Mouse (Mus musculus) gastrocnemius, postnatal 25 days (tissue): ENCODE data around the gene Nt5c1b. TPM values are rescaled to one million over a fixed set of nuclear protein-coding genes. Genes with fewer than 3 reads are reported as not detected.

Source experiments
- DNase-seq: peaks from one replicate; pipeline ENCODE4 v3.0.0; 2022
- long read RNA-seq, 2 experiments: library from polyadenylated mRNA; stranded (forward); transcript quantifications; one replicate each; pipeline ENCODE4 v2.0.0; 2021
- total RNA-seq, 2 experiments: library from RNA; stranded (reverse); gene quantifications; 1 replicate in 1 of 2; 2 replicates in 1 of 2; pipeline ENCODE4 v1.2.3; 2021

The Nt5c1b gene
- total RNA-seq: not detected
- long read RNA-seq, experiment 1: 0 reads
- long read RNA-seq, experiment 2: 0 reads

DNA sequence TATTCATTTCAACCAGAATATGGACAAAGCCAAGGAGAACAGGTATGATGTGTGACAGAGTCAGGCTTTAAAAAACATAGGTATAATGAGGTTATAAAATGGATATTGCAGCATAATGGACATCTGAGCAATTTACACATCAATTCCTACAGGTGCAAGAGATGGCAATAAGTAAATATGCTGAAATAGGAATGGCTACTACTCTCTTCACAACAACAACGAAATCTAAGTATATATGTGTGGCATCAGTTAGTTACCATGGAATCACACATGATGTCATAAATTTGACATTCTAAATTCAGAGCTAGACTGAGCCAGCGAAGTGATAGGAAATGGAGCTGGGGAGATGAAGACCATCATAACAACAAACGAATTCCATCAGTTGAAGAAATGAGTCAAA lies at the start of gene Nt5c1b:
Gene Nt5c1b (plus strand): TSS at position 301 of the 400 bp plus-strand sequence.
- no peak for DNase-seq

DNA sequence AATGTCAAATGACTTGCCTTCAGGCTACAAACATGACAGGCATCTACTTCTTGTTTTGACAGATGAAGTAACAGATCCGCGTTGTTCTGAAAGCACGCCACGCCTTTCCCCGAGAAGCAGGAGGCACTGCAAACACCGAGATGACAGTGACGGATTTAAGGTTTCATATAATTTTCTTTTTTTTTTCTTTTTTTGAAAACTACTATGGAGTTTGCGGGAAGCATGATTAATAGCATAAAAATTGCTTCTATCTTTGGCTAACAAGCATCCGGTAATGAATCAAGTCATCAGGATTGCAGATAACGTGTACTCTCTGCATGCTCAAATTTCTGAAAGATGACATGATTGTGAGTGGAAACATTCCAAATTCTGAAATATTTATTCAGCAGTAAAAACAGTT lies 42.1 kb upstream of the Nt5c1b start:
- DNase-seq: no peak

DNA sequence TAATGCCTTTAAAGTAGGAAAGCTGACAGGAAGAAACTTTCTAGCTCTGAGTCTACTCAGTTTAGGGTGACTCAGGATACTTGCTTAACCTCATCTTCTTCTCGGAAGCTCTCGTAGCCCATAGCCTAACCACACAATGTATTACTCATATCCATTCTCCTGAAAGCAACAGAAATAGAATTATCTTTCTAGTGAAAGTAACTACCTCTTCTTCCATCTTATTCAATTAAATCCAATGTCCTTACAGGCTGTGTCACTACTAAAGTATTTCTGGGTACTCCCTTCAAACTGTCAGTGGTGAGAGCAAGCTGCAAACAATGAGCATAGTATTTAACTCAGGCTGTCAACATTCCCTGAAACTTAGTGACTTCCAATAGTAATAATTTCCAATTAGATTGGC lies 40.3 kb upstream of the Nt5c1b start:
- DNase-seq: no peak

DNA sequence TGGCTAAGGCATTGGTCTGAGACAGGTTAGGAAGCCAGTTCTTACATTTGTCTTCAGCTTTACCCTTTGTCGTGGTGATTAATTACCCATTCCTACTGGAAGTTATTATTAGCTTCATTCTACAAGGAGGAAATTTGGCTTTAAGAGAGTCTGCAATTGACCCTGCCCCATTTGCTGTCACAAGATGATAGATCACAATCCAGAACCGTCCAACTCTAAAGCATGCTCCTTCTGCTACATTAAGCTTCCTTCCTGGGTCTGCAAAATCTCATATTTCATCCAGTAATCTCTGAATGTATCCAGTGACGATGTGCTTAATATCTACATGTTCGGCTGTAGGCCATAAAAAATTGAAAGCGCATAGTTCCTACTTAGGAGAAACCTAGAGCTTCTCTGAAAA lies 29.2 kb upstream of the Nt5c1b start:
- no peak for DNase-seq

DNA sequence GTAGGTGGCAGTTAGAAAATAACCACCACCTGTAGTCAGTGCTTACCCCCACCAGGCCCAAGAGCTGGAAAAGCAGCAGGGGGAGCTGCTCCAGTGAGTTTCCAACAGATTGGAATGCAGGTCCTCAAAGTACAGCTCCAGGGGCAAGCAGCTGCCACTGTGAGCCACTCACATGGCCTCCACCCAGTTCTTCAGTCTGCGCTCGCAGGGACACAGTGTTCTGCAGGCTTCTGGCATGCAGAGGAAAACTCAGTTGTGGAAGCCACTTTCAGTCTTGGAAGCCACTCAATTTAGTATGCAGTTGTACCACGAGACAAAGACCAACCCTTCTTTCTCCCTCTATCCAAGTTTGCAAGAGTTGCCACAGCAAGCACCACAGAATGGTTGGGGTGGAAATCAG lies 19.1 kb upstream of the Nt5c1b start:
- DNase-seq: peak; percentile 15

DNA sequence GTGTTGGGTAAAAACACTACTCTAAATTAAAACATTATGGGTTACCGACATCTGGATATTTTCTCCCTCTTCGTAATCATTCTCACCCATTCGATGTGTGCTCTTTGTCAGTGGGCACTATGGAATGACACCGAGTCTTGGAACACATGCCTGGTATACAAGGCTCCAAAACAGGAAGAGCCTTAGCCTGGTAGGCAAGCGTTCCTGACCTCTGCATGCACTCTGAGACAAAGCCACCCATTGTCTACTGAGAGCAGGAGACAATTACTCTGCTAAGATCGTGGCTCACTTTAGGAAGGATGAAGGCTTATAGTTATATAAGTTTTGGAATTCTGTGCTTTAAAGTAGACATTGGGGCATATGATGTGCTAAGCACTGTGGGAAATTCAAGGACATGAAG lies 12.0 kb upstream of the Nt5c1b start:
- DNase-seq: no peak

DNA sequence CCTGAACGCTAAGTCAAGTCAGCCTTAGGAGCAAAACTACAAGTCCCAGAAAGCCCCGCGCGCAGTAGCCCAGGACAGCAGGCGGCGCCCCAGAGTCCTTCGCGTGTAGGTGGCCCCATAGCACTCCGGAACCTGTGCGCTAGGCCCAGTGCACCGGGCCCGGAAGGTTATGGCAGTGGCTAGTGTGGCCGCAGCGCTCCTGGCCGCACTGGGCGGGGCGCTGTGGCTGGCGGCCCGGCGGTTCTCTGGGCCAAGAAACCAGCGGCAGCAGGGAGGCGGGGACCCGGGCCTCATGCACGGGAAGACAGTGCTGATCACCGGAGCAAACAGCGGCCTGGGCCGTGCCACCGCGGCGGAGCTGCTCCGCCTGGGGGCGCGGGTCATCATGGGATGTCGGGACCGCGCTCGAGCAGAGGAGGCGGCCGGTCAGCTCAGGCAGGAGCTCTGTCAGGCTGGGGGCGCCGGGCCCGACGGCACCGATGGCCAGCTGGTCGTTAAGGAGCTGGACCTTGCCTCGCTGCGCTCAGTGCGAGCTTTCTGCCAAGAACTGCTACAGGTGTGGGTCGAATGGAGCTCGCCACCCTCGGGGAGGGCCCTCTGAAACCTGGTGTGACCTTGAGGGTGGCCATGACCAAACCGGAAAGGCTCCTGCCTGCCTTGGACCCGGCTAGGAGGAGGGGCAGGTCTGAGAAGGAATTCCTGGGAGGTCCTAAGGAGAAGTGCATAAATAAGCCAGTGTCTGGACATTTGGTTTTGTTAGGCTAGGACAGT lies 21.1 kb downstream of the Nt5c1b start, which contains the start of gene Rdh14:
Gene Rdh14 (plus strand): TSS at position 102 of the 771 bp plus-strand sequence.
- DNase-seq: peak; percentile 94

DNA sequence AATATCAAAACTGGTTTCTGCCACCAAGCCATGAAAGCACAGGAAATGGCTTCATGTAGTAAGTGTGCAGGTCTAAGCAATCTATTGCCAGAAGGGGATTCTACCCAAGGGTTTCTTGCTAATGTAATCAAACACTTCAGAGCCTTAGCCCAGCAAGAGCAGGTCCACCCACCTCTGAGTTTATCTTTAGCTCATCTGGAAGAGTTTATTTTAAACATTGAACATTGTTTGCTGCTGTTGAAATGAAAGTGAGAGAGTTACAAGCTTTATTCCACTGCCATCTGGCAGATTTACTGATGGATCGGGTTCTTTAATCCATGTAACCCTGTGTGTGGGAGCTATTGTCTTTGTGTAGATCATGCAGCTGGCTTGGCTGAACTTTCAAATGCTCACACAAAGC lies 31.0 kb downstream of the Nt5c1b start:
- no peak for DNase-seq

DNA sequence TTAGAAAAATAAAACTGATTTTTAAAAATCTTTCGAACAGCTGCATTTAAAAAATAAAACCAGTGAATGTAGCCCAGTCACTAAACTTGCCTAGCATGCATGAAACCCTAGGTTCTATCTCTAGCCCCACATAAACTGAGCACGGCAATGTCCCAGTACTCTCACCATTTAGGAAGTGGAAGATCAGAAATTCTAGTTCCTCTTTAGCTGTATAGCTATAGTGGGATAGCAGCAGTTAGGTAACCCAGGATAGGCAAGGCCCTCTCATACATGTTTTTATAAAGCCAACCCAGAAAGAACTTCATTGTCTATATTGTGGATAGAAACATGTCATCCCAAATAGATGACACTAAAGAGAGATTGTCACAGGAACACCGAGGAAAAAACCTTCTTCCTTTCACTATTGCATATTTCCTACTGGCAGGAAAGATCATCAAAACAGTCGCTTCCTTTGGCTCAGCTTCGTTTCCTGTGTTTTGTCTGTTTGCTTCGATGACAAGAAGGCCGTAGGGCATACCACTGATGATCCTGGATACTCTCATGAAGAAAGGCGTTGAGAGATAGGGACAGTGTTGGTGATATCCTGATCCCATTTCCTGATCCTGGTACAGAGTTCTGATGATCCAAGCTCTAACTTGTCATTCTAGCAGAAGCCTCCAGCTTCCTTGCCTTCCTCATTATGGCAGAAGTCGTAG lies 32.8 kb downstream of the Nt5c1b start:
- DNase-seq: no peak

DNA sequence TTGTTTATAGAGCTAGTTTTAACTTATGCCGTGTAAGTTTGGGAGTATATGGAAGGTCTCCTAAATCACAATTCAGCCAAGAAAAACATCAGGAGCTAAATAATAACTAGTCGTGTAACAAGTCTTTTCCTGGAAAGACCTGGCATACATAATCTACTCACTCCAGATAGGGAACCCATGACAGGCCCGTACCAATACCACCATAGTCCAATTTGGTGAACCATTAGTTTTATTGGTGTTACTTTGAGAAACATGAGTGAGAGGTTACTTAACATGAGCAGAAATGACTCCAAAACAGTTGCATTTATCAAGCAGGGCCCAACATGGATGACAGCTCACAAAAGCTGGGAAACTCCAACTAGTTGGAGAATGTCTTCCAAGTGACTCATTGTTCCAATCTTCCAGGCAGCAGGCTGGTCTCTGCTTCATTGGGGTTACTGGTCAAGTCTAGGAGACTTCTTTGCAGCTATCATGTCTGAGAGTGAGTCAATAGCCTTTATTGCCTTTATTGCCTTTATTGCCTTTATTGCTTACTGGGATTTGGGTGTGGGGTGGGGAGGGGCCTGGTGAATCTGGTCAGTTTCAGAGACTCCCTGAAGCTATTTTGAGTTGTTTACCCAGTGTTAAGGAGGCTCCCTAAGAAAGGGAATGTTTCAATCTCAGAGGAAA lies 40.9 kb downstream of the Nt5c1b start:
- DNase-seq: no peak

DNA sequence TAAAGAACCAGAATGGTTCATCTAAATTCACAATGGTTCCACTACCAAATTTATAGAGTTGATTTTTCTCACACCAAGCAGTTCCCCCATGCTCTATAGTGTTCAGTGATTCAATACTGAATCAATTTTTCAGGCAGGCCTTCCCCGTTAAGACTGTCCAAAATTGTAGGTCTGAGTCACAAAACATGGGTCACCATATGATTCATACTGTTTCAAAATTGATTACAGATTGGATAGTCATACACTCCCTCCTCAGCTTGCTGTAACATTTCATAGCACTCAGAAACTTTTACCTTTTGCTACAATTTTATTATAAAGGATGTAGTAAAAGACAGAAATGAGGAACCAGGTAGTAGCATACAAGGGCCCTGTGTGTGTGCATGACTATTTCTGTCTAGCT lies 41.7 kb downstream of the Nt5c1b start:
- DNase-seq: no peak

DNA sequence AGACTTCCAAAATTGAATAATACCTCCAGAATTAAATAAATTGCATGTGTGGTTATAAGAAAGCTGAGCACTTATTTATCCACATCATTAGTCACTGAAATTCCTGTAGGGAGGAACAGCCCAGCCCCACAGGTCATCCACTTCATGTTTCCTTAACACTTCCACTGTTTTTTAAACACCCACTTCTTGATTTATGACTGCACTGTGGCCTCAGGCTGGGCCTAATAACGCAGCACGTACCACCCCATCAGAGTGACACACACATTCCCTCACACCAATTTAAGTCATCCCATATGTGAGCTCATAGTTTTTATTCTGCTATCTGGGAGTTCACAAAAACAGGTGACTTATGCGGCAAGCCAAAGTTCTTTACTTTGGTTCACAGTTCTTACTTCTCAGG lies 52.6 kb downstream of the Nt5c1b start:
- no peak for DNase-seq

DNA sequence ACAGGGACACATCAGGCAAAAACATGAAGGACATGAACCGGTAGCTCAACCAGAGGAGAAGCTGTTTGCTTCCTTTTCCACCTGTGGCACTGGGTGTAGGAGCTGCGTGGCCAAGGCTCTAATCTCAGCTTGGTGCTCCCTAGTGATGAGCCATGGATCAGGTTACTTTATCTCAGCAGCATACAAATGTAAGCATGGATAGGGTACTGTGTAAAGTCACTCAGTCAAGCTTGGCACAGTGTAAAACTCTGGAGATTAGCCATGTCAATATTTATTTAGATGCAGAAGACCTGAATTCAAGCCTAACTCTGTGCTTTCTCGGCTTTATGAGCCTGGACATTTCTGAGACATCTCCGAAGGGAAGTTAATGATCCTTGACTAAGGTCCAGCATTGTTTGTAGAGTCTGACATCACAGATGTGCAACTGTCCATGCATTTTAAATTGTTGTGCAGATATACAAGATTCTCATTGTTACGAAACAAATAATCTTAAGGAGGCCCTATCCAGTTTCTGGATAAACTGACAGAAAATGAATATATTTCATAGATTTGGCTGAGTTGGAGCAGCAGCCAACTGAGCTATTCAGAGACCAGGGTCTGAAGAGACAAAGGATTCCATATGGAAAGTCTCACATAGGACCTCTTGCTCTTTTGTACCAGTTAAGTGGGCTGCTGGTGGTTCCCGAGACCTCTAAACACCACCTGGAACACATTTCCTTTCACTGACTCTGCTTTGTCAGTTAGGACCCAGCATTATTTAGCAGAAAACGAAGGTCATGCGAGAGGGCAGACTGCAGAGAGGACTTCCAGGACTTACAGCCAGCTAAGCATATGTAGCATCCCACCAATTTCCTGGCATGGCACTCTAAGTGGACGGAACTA lies 56.5 kb downstream of the Nt5c1b start:
- DNase-seq: no peak

DNA sequence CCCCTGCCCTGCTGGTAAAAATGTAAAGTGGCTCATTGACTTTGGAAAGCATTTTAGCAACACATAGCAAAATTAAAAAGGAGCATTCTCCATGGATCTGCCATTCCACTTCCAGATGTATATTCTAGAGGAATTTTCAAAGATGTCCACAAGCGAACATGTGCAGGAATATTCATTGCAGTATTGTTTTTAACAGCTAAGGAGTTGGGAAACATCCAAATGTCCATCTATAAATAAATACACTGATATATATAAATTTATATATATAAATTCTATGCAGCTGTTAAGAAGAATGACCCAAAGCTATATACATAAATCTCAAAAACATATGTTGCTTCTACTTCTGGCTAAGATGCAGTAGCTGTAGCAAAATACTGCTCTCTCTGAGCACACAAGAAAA lies 61.2 kb downstream of the Nt5c1b start:
- no peak for DNase-seq

DNA sequence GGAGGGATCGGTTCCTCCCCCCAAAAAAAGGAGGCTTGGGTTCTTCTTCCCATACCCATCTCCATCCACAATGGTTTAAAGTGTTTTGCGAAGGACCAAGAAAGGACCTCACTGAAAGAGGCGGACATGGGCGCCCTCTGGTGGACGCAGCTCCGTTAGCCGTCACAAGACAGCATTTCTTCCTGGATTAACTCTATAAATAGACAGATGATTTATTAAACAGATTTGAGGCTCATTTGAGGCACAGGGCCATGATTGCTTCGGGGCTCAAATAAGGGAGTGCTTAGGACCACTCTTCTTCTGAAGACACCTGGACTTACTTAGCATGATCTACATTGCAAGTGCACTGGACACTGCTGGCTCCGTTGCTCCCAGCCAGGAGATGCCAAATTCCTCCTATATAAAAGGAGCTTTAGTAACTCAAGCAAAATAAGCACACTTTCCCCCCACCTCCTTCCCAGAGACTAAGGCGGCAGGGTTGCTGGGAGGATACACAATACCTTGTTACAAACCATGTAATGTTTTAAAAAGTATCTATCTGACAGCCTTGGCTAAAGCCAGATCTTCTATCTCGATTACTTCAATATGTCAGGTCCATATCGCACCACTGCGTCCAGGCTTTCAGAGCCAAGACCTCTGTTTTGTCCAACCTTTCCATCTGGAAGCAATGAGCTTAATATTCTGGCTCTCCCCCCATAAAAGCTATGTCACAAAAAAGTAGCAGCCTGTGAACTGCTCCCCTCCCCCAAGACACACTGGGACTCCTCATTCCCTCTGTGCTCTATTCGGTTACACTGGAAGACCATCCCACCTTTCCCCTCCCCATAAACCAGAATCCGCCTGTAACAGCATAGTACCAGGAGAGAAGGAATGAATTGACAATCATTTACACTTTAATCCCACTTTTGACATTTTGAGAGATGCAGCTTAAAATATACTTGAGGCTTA lies 68.6 kb downstream of the Nt5c1b start:
- DNase-seq: peak; percentile 63

Other genes starting within 250 kb of the Nt5c1b start
- 10 to 100 TPM; 36.2 to 36.7 TPM for gene Rdh14, start 20.8 kb downstream of the Nt5c1b start, total RNA-seq